Mouse (Mus musculus): ENCODE results near the gene Ttc7b. TPM values are rescaled to one million over a fixed set of nuclear protein-coding genes. Genes with fewer than 3 reads are reported as not detected.

Gene Ttc7b
- total RNA-seq, 1 experiment: 19.0 TPM

GRCm38 (mm10) chr12:100535028-100535427 lies 14.4 kb upstream of the Ttc7b start:
- TF ChIP-seq ZC3H11A (IDR thresholded peaks at IDR 0.05; ENCODE audit: borderline replicate concordance, low read depth, low read length) (no peak), MAFK (IDR thresholded peaks at IDR 0.05; ENCODE audit: insufficient read depth, low read depth, low read length) (no peak), CHD2 (IDR thresholded peaks at IDR 0.05; ENCODE audit: low read depth, low read length) (no peak), HCFC1 (IDR thresholded peaks at IDR 0.05; ENCODE audit: borderline replicate concordance, insufficient read depth, low read length) (no peak), ZNF384 (IDR thresholded peaks at IDR 0.05; ENCODE audit: low read depth, low read length) (no peak)
- peaks cover 18 to 36% of the 10 kb centered on the region in 2 experiments for H3K4me1 ChIP-seq (ENCODE audit: control insufficient read depth in 2 of 2, insufficient read depth in 2 of 2, low read length in 2 of 2, poor library complexity in 1 of 2)
- DNase-seq (ENCODE audit: low read depth, low spot score): no peak
- in situ Hi-C loops (cut with MboI; ENCODE audit: low sequenced_read_pairs in 2 of 2, unreplicated experiment in 2 of 2): no loop called here
- H3K27ac ChIP-seq (ENCODE audit: insufficient read depth, low read depth, low read length, poor library complexity, severe bottlenecking): peak overlapping the region; percentile 87; the same call in 1 of the 2 replicates
- H3K4me3 ChIP-seq (ENCODE audit: insufficient read depth in 1 of 2, low read depth in 1 of 2, low read length in 2 of 2, poor library complexity in 1 of 2, severe bottlenecking in 1 of 2): peak overlapping the region; percentile 26 to 38; a peak in 3 of 4 replicates
- peak overlapping the region; percentile 11; the same call in 1 of the 2 replicates for H3K9ac ChIP-seq (ENCODE audit: insufficient read depth, low read depth, low read length, poor library complexity, severe bottlenecking)
- no peaks in the 10 kb centered on the region for H3K9me3 ChIP-seq (ENCODE audit: control insufficient read depth, insufficient read depth, low read depth, low read length)
- H3K36me3 ChIP-seq (ENCODE audit: control insufficient read depth, insufficient read depth, low read length, poor library complexity, severe bottlenecking): no peaks in the 10 kb centered on the region

GRCm38 (mm10) chr12:100534028-100534427 lies 13.4 kb upstream of the Ttc7b start:
- TF ChIP-seq MAFK (IDR thresholded peaks at IDR 0.05; ENCODE audit: insufficient read depth, low read depth, low read length) (peak; percentile 58; the same call in 1 of the 2 replicates), CHD2 (IDR thresholded peaks at IDR 0.05; ENCODE audit: low read depth, low read length) (no peak), ZNF384 (IDR thresholded peaks at IDR 0.05; ENCODE audit: low read depth, low read length) (peak; percentile 91)
- Histone ChIP-seq H3K4me3 (ENCODE audit: insufficient read depth in 1 of 2, low read depth in 1 of 2, low read length in 2 of 2, poor library complexity in 1 of 2, severe bottlenecking in 1 of 2) (peak overlapping the region in 1 of 2 experiments; percentile 38; a peak in 2 of 4 replicates), H3K36me3 (ENCODE audit: control insufficient read depth, insufficient read depth, low read length, poor library complexity, severe bottlenecking) (no peaks in the 10 kb centered on the region), H3K27ac (ENCODE audit: insufficient read depth, low read depth, low read length, poor library complexity, severe bottlenecking) (peak overlapping the region; percentile 87; the same call in 1 of the 2 replicates), H3K4me1 (ENCODE audit: control insufficient read depth in 2 of 2, insufficient read depth in 2 of 2, low read length in 2 of 2, poor library complexity in 1 of 2) (peaks cover 18 to 42% of the 10 kb centered on the region in 2 experiments), H3K9me3 (ENCODE audit: control insufficient read depth, insufficient read depth, low read depth, low read length) (no peaks in the 10 kb centered on the region), H3K9ac (ENCODE audit: insufficient read depth, low read depth, low read length, poor library complexity, severe bottlenecking) (no peak overlapping the region; the same call in 1 of the 2 replicates)
- peak; percentile 54 for DNase-seq (ENCODE audit: low read depth, low spot score)
- in situ Hi-C loops (cut with MboI; ENCODE audit: low sequenced_read_pairs in 2 of 2, unreplicated experiment in 2 of 2): no loop called here

- Histone ChIP-seq H3K36me3 (ENCODE audit: control insufficient read depth, insufficient read depth, low read length, poor library complexity, severe bottlenecking) (no peaks in the 10 kb centered on the region), H3K27ac (ENCODE audit: insufficient read depth, low read depth, low read length, poor library complexity, severe bottlenecking) (peak overlapping the region; percentile 17; the same call in 1 of the 2 replicates), H3K4me3 (ENCODE audit: insufficient read depth in 1 of 2, low read depth in 1 of 2, low read length in 2 of 2, poor library complexity in 1 of 2, severe bottlenecking in 1 of 2) (no peak overlapping the region), H3K4me1 (ENCODE audit: control insufficient read depth in 2 of 2, insufficient read depth in 2 of 2, low read length in 2 of 2, poor library complexity in 1 of 2) (peaks cover 18 to 47% of the 10 kb centered on the region in 2 experiments), H3K9me3 (ENCODE audit: control insufficient read depth, insufficient read depth, low read depth, low read length) (no peaks in the 10 kb centered on the region), H3K9ac (ENCODE audit: insufficient read depth, low read depth, low read length, poor library complexity, severe bottlenecking) (no peak overlapping the region)
- TF ChIP-seq MAFK (IDR thresholded peaks at IDR 0.05; ENCODE audit: insufficient read depth, low read depth, low read length) (no peak), ZC3H11A (IDR thresholded peaks at IDR 0.05; ENCODE audit: borderline replicate concordance, low read depth, low read length) (no peak), HCFC1 (IDR thresholded peaks at IDR 0.05; ENCODE audit: borderline replicate concordance, insufficient read depth, low read length) (no peak), CHD2 (IDR thresholded peaks at IDR 0.05; ENCODE audit: low read depth, low read length) (no peak), ZNF384 (IDR thresholded peaks at IDR 0.05; ENCODE audit: low read depth, low read length) (no peak)
- in situ Hi-C loops (cut with MboI; ENCODE audit: low sequenced_read_pairs in 2 of 2, unreplicated experiment in 2 of 2): no loop called here
- DNase-seq (ENCODE audit: low read depth, low spot score): no peak
Measured at GRCm38 (mm10) chr12:100533209-100533608, 12.6 kb upstream of the Ttc7b start.

- TF ChIP-seq ZC3H11A (IDR thresholded peaks at IDR 0.05; ENCODE audit: borderline replicate concordance, low read depth, low read length): no peak
- no peak for TF ChIP-seq ZNF384 (IDR thresholded peaks at IDR 0.05; ENCODE audit: low read depth, low read length)
- no peak for TF ChIP-seq MAFK (IDR thresholded peaks at IDR 0.05; ENCODE audit: insufficient read depth, low read depth, low read length)
- no peak for TF ChIP-seq HCFC1 (IDR thresholded peaks at IDR 0.05; ENCODE audit: borderline replicate concordance, insufficient read depth, low read length)
- no peak for TF ChIP-seq CHD2 (IDR thresholded peaks at IDR 0.05; ENCODE audit: low read depth, low read length)
- in situ Hi-C loops (cut with MboI; ENCODE audit: low sequenced_read_pairs in 2 of 2, unreplicated experiment in 2 of 2): no loop called here
- H3K9me3 ChIP-seq (ENCODE audit: control insufficient read depth, insufficient read depth, low read depth, low read length): no peaks in the 10 kb centered on the region
Measured at GRCm38 (mm10) chr12:100531740-100532139, 11.1 kb upstream of the Ttc7b start.

More at GRCm38 (mm10) chr12:100531740-100532139, 11.1 kb upstream of the Ttc7b start:
- Histone ChIP-seq H3K27ac (ENCODE audit: insufficient read depth, low read depth, low read length, poor library complexity, severe bottlenecking) (no peak overlapping the region), H3K4me1 (ENCODE audit: control insufficient read depth in 2 of 2, insufficient read depth in 2 of 2, low read length in 2 of 2, poor library complexity in 1 of 2) (peaks cover 20 to 49% of the 10 kb centered on the region in 2 experiments), H3K4me3 (ENCODE audit: insufficient read depth in 1 of 2, low read depth in 1 of 2, low read length in 2 of 2, poor library complexity in 1 of 2, severe bottlenecking in 1 of 2) (no peak overlapping the region), H3K36me3 (ENCODE audit: control insufficient read depth, insufficient read depth, low read length, poor library complexity, severe bottlenecking) (no peaks in the 10 kb centered on the region), H3K9ac (ENCODE audit: insufficient read depth, low read depth, low read length, poor library complexity, severe bottlenecking) (no peak overlapping the region)
- no peak for DNase-seq (ENCODE audit: low read depth, low spot score)
